Mouse (Mus musculus): ENCODE results near the gene Tnfrsf25. TPM values are rescaled to one million over a fixed set of nuclear protein-coding genes. Genes with fewer than 3 reads are reported as not detected.

Tnfrsf25 gene
- total RNA-seq, 2 experiments from 2014 or later, result not detected

- no peak for ATAC-seq (replicated peaks; ENCODE audit: low FRiP score, low TSS enrichment, poor library complexity, severe bottlenecking)
Measured at GRCm38 (mm10) chr4:152161601-152162000, 45.9 kb downstream of the Tnfrsf25 start.

- ATAC-seq (replicated peaks; ENCODE audit: low FRiP score, low TSS enrichment, poor library complexity, severe bottlenecking), result no peak
Measured at GRCm38 (mm10) chr4:152162748-152163147, 47.0 kb downstream of the Tnfrsf25 start.

- ATAC-seq (replicated peaks; ENCODE audit: low FRiP score, low TSS enrichment, poor library complexity, severe bottlenecking), result peak; percentile 74
Measured at GRCm38 (mm10) chr4:152165036-152165931, 49.5 kb downstream of the Tnfrsf25 start.

- no peak for ATAC-seq (replicated peaks; ENCODE audit: low FRiP score, low TSS enrichment, poor library complexity, severe bottlenecking)
Measured at GRCm38 (mm10) chr4:152168052-152168451, 52.3 kb downstream of the Tnfrsf25 start.

- no peak for ATAC-seq (replicated peaks; ENCODE audit: low FRiP score, low TSS enrichment, poor library complexity, severe bottlenecking)
Measured at GRCm38 (mm10) chr4:152169103-152169502, 53.4 kb downstream of the Tnfrsf25 start.

Other genes starting within 250 kb of the Tnfrsf25 start
- 108 and 114 TPM in 2 replicates for gene Dnajc11, start 182.2 kb upstream of the Tnfrsf25 start, total RNA-seq (2014; fragmentation: Nextera tagmentation)
- gene Dnajc11, start 182.2 kb upstream of the Tnfrsf25 start, total RNA-seq (2017), result 85.8 and 110 TPM in 2 replicates
- 2.1 and 7.3 TPM in 2 replicates for gene Thap3, start 126.9 kb upstream of the Tnfrsf25 start, total RNA-seq (2014; fragmentation: Nextera tagmentation)
- 1.4 and 9.6 TPM in 2 replicates for gene Thap3, start 126.9 kb upstream of the Tnfrsf25 start, total RNA-seq (2017)
- 0.15 and 0.52 TPM in 2 replicates for gene Phf13, start 119.7 kb upstream of the Tnfrsf25 start, total RNA-seq (2014; fragmentation: Nextera tagmentation)
- 0.09 and 1.5 TPM in 2 replicates for gene Phf13, start 119.7 kb upstream of the Tnfrsf25 start, total RNA-seq (2017)
- gene Klhl21, start 107.1 kb upstream of the Tnfrsf25 start, total RNA-seq (2014; fragmentation: Nextera tagmentation), result 7.0 and 7.6 TPM in 2 replicates
- 5.1 and 8.3 TPM in 2 replicates for gene Klhl21, start 107.1 kb upstream of the Tnfrsf25 start, total RNA-seq (2017)
- gene Zbtb48, start 88.3 kb upstream of the Tnfrsf25 start, total RNA-seq (2014; fragmentation: Nextera tagmentation), result 6.6 and 27.2 TPM in 2 replicates
- 7.0 and 10.6 TPM in 2 replicates for gene Zbtb48, start 88.3 kb upstream of the Tnfrsf25 start, total RNA-seq (2017)
- gene Tas1r1, start 77.4 kb upstream of the Tnfrsf25 start, total RNA-seq (2014; fragmentation: Nextera tagmentation), result 0.74 TPM in 1 of 2 replicates, not detected in the other
- gene Tas1r1, start 77.4 kb upstream of the Tnfrsf25 start, total RNA-seq (2017), result 0.88 TPM in 1 of 2 replicates, not detected in the other
- 64.3 and 67.6 TPM in 2 replicates for gene Nol9, start 76.6 kb upstream of the Tnfrsf25 start, total RNA-seq (2014; fragmentation: Nextera tagmentation)
- gene Nol9, start 76.6 kb upstream of the Tnfrsf25 start, total RNA-seq (2017), result 45.2 and 60.8 TPM in 2 replicates
- 8.9 and 15.6 TPM in 2 replicates for gene Plekhg5, start 43.4 kb upstream of the Tnfrsf25 start, total RNA-seq (2014; fragmentation: Nextera tagmentation)
- 6.8 and 7.1 TPM in 2 replicates for gene Plekhg5, start 43.4 kb upstream of the Tnfrsf25 start, total RNA-seq (2017)
- 2.9 and 5.7 TPM in 2 replicates for gene Espn, start 36.4 kb downstream of the Tnfrsf25 start, total RNA-seq (2014; fragmentation: Nextera tagmentation)
- gene Espn, start 36.4 kb downstream of the Tnfrsf25 start, total RNA-seq (2017), result 2.2 and 3.1 TPM in 2 replicates
- gene Hes2, start 42.9 kb downstream of the Tnfrsf25 start, total RNA-seq (2014; fragmentation: Nextera tagmentation), result 0.35 TPM in 1 of 2 replicates, not detected in the other
- gene Hes2, start 42.9 kb downstream of the Tnfrsf25 start, total RNA-seq (2017), result not detected in 2 replicates
- gene Acot7, start 62.2 kb downstream of the Tnfrsf25 start, total RNA-seq (2014; fragmentation: Nextera tagmentation), result 33.8 and 42.9 TPM in 2 replicates
- 25.3 and 38.1 TPM in 2 replicates for gene Acot7, start 62.2 kb downstream of the Tnfrsf25 start, total RNA-seq (2017)
- not detected in 2 replicates for gene Gpr153, start 158.3 kb downstream of the Tnfrsf25 start, total RNA-seq (2014; fragmentation: Nextera tagmentation)
- gene Gpr153, start 158.3 kb downstream of the Tnfrsf25 start, total RNA-seq (2017), result not detected in 2 replicates
- not detected in 2 replicates for gene Hes3, start 175.7 kb downstream of the Tnfrsf25 start, total RNA-seq (2014; fragmentation: Nextera tagmentation)
- gene Hes3, start 175.7 kb downstream of the Tnfrsf25 start, total RNA-seq (2017), result not detected in 2 replicates
- 23.1 and 26.7 TPM in 2 replicates for gene Icmt, start 181.3 kb downstream of the Tnfrsf25 start, total RNA-seq (2014; fragmentation: Nextera tagmentation)
- gene Icmt, start 181.3 kb downstream of the Tnfrsf25 start, total RNA-seq (2017), result 12.6 and 12.9 TPM in 2 replicates
- gene Rnf207, start 203.1 kb downstream of the Tnfrsf25 start, total RNA-seq (2014; fragmentation: Nextera tagmentation), result not detected in 2 replicates
- gene Rnf207, start 203.1 kb downstream of the Tnfrsf25 start, total RNA-seq (2017), result 0.38 TPM in 1 of 2 replicates, not detected in the other
- 2,168 and 2,467 TPM in 2 replicates for gene Rpl22, start 209.8 kb downstream of the Tnfrsf25 start, total RNA-seq (2014; fragmentation: Nextera tagmentation)
- 3,890 and 4,556 TPM in 2 replicates for gene Rpl22, start 209.8 kb downstream of the Tnfrsf25 start, total RNA-seq (2017)
- gene Chd5, start 222.7 kb downstream of the Tnfrsf25 start, total RNA-seq (2014; fragmentation: Nextera tagmentation), result 0.10 TPM in 1 of 2 replicates, not detected in the other
- 0.04 TPM in 1 of 2 replicates, not detected in the other for gene Chd5, start 222.7 kb downstream of the Tnfrsf25 start, total RNA-seq (2017)